Mouse (Mus musculus): Measurements from ENCODE around the gene Dock2. TPM values are rescaled to one million over a fixed set of nuclear protein-coding genes. Genes with fewer than 3 reads are reported as not detected.

Gene Dock2
- polyA plus RNA-seq, 1 experiment from 2014 or later: 0.43 TPM

DNA sequence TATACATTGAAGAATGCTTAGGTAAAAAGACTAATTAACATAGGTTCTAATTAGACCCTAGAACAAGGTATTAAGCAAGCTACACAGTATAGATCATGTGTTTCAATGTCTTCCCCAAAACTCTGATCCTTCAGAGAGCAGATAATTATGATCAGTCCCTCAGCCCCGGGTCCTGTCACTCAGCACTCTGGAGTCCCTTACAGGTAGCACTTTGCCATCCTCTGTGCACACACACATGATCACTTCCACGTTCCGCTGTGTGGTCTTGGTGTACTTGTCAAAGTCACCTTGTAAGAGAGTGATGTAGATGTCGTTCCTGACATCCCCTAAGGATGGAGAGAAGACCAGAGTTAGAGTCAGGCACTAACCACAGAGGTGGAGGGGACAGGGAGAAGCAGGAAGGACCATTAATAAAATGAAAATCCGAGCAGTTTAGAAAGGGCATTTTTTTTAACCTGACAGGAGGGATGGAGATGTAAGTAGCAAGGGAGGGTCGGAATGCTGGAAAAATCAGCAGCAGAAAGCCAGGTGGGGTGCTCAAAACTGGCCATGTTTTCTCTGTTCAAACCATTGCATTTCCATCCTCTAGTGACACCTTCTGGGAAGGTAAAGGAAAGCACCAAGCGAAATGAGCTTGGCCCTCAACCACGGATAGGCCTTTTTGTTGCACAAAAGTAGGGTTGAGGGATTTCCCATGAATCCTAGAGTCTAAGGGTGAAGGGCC is 79.1 kb downstream of the Dock2 start:
- Histone ChIP-seq H3K4me1 (no peaks in the 10 kb centered on the region), H3K4me3 (no peak overlapping the region), H3K36me3 (replicated peaks) (no peaks in the 10 kb centered on the region), H3K27ac (no peak overlapping the region), H3K9me3 (no peaks in the 10 kb centered on the region), H3K27me3 (ENCODE audit: poor library complexity, severe bottlenecking) (no peaks in the 10 kb centered on the region)
- WGBS: 65% methylated on average over 8 of the region's 8 CpGs
- no peak for DNase-seq (ENCODE audit: extremely low spot score, low spot score)

- DNase-seq (ENCODE audit: extremely low spot score, low spot score): no peak
- Histone ChIP-seq H3K4me3 (no peak overlapping the region), H3K9me3 (no peaks in the 10 kb centered on the region), H3K27me3 (ENCODE audit: poor library complexity, severe bottlenecking) (no peaks in the 10 kb centered on the region), H3K4me1 (no peaks in the 10 kb centered on the region), H3K27ac (no peak overlapping the region), H3K36me3 (replicated peaks) (no peaks in the 10 kb centered on the region)
- 83% methylated on average over 6 of the region's 6 CpGs for WGBS
Measured at GRCm38 (mm10) chr11:34703851-34704250, 79.8 kb downstream of the Dock2 start.

DNA sequence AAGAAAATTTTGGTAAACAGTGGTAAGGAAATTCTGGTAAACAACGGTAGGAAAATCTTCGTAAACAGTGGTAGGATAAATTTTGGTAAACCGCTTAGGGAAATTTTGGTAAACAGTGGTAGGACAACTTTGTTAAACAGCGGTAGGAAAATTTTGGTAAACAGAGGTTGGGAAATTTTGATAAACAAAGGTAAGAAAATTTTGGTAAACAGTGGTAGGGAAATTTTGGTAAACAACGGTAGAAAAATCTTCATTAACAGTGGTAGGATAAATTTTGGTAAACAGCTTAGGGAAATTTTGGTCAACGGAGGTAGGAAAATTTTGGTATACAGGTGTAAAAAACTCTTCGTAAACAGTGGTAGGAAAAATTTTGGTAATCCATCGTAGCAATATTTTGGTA is 101.9 kb downstream of the Dock2 start:
- Histone ChIP-seq H3K4me3 (no peak overlapping the region), H3K4me1 (no peaks in the 10 kb centered on the region), H3K36me3 (replicated peaks) (no peaks in the 10 kb centered on the region), H3K27me3 (ENCODE audit: poor library complexity, severe bottlenecking) (no peaks in the 10 kb centered on the region), H3K9me3 (0 out of 2 replicates have a peak, but pooled peaks cover 3% of the 10 kb centered on the region), H3K27ac (no peak overlapping the region)
- no peak for DNase-seq (ENCODE audit: extremely low spot score, low spot score)
- WGBS: 52% methylated on average over 8 of the region's 8 CpGs

GRCm38 (mm10) chr11:34544631-34545030 is 239.1 kb downstream of the Dock2 start:
- DNase-seq (ENCODE audit: extremely low spot score, low spot score): no peak

DNA sequence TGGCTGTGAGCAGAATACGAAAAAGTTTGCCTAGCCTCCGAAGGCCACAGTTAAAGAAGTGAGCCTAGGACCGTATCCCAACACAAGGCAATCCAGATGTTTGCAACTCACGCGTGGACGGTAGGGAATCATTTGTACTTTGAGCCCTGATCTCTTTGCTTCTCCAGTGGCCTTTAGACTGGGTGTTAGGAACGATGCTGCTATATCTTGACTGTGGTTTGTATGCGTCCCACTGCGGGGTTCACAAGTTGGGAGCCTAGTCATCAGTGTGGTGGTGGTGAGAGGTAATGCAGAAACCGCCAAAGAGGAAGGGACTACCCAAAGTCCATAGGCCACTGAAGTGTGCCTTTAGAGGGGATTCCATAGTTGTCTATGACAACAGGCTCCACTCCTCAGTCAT is 251.6 kb downstream of the Dock2 start:
- Histone ChIP-seq H3K4me1 (no peaks in the 10 kb centered on the region), H3K36me3 (replicated peaks) (no peaks in the 10 kb centered on the region), H3K27me3 (ENCODE audit: poor library complexity, severe bottlenecking) (no peaks in the 10 kb centered on the region), H3K4me3 (no peak overlapping the region), H3K27ac (no peak overlapping the region), H3K9me3 (no peaks in the 10 kb centered on the region)
- DNase-seq (ENCODE audit: extremely low spot score, low spot score): no peak
- 92% methylated on average over 10 of the region's 10 CpGs for WGBS

More at GRCm38 (mm10) chr11:34544631-34545030, 239.1 kb downstream of the Dock2 start:
- H3K27me3 ChIP-seq (ENCODE audit: poor library complexity, severe bottlenecking): no peaks in the 10 kb centered on the region
- no peaks in the 10 kb centered on the region for H3K36me3 ChIP-seq (replicated peaks)
- H3K9me3 ChIP-seq: peaks cover 11% of the 10 kb centered on the region
- no peak overlapping the region for H3K27ac ChIP-seq
- H3K4me3 ChIP-seq: no peak overlapping the region
- H3K4me1 ChIP-seq: no peaks in the 10 kb centered on the region
- WGBS: 72% methylated on average over 7 of the region's 7 CpGs

- H3K36me3 ChIP-seq (replicated peaks): no peaks in the 10 kb centered on the region
- no peaks in the 10 kb centered on the region for H3K27me3 ChIP-seq (ENCODE audit: poor library complexity, severe bottlenecking)
- no peaks in the 10 kb centered on the region for H3K9me3 ChIP-seq
- H3K27ac ChIP-seq: no peak overlapping the region
- H3K4me1 ChIP-seq: no peaks in the 10 kb centered on the region
- WGBS: 89% methylated on average over 3 of the region's 3 CpGs
- no peak overlapping the region for H3K4me3 ChIP-seq
- no peak for DNase-seq (ENCODE audit: extremely low spot score, low spot score)
Measured at GRCm38 (mm10) chr11:34530971-34531370, 252.7 kb downstream of the Dock2 start.

GRCm38 (mm10) chr11:34528006-34528405 is 255.7 kb downstream of the Dock2 start:
- Histone ChIP-seq H3K4me1 (no peaks in the 10 kb centered on the region), H3K4me3 (no peak overlapping the region), H3K27me3 (ENCODE audit: poor library complexity, severe bottlenecking) (no peaks in the 10 kb centered on the region), H3K27ac (no peak overlapping the region), H3K9me3 (no peaks in the 10 kb centered on the region), H3K36me3 (replicated peaks) (no peaks in the 10 kb centered on the region)
- DNase-seq (ENCODE audit: extremely low spot score, low spot score): no peak
- 93% methylated on average over 4 of the region's 4 CpGs for WGBS

DNA sequence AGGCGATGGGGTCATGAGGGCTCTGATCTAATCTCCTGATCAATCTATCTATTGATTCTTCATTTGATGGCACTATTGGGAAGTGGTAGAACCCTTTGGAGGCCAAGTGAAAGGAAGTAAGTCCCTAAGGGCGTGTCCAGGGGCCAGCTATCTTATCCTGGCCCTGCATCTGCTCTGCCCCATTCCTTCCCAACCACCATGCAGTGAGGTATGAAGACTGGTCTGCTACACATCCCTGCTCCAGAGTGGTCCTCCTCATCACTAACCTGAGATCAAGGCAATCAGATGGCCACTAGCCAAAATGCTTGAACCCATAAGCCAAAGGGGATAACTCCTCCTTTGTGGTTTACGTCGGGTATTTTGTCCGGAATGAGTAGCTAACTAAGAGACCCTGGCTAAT is 256.5 kb downstream of the Dock2 start:
- Histone ChIP-seq H3K27ac (no peak overlapping the region), H3K4me1 (no peaks in the 10 kb centered on the region), H3K9me3 (no peaks in the 10 kb centered on the region), H3K36me3 (replicated peaks) (no peaks in the 10 kb centered on the region), H3K4me3 (no peak overlapping the region), H3K27me3 (ENCODE audit: poor library complexity, severe bottlenecking) (no peaks in the 10 kb centered on the region)
- no peak for DNase-seq (ENCODE audit: extremely low spot score, low spot score)
- 92% methylated on average over 5 of the region's 5 CpGs for WGBS

GRCm38 (mm10) chr11:34525096-34525891 is 258.4 kb downstream of the Dock2 start:
- 85% methylated on average over 7 of the region's 7 CpGs for WGBS
- Histone ChIP-seq H3K36me3 (replicated peaks) (no peaks in the 10 kb centered on the region), H3K9me3 (no peaks in the 10 kb centered on the region), H3K4me1 (no peaks in the 10 kb centered on the region), H3K27me3 (ENCODE audit: poor library complexity, severe bottlenecking) (no peaks in the 10 kb centered on the region), H3K27ac (no peak overlapping the region), H3K4me3 (no peak overlapping the region)
- DNase-seq (ENCODE audit: extremely low spot score, low spot score): no peak

DNA sequence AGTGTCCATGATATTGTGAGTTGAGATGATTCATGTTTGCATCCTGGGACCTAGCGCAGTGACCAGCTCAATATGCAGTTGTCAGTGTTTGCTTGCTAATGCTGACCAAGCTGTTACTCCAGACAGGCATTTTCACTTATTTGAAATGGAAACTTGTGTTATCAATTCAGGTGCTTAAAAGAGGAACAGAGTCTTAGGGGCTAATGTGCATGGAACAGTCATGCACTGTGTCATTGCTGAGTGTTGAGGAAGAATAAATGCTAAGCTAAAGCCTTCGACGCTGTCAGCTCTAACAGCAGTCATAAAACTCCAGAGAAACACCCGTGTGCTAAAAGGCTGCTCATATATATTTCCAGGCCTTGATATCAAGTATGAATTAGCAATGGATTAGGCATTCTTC is 259.1 kb downstream of the Dock2 start:
- 94% methylated on average over 4 of the region's 4 CpGs for WGBS
- no peak overlapping the region for H3K4me3 ChIP-seq
- H3K4me1 ChIP-seq: no peaks in the 10 kb centered on the region

GRCm38 (mm10) chr11:34518566-34518965 is 265.1 kb downstream of the Dock2 start:
- Histone ChIP-seq H3K27me3 (ENCODE audit: poor library complexity, severe bottlenecking) (no peaks in the 10 kb centered on the region), H3K27ac (no peak overlapping the region), H3K4me3 (no peak overlapping the region), H3K9me3 (no peaks in the 10 kb centered on the region), H3K36me3 (replicated peaks) (no peaks in the 10 kb centered on the region), H3K4me1 (no peaks in the 10 kb centered on the region)
- WGBS: 80% methylated on average over 5 of the region's 5 CpGs
- DNase-seq (ENCODE audit: extremely low spot score, low spot score): no peak

More for the DNA sequence above, 259.1 kb downstream of the Dock2 start:
- H3K9me3 ChIP-seq: no peaks in the 10 kb centered on the region
- H3K27ac ChIP-seq: no peak overlapping the region
- DNase-seq (ENCODE audit: extremely low spot score, low spot score): no peak
- no peaks in the 10 kb centered on the region for H3K27me3 ChIP-seq (ENCODE audit: poor library complexity, severe bottlenecking)
- no peaks in the 10 kb centered on the region for H3K36me3 ChIP-seq (replicated peaks)

- Histone ChIP-seq H3K9me3 (no peaks in the 10 kb centered on the region), H3K36me3 (replicated peaks) (no peaks in the 10 kb centered on the region), H3K27ac (no peak overlapping the region), H3K27me3 (ENCODE audit: poor library complexity, severe bottlenecking) (no peaks in the 10 kb centered on the region), H3K4me1 (no peaks in the 10 kb centered on the region), H3K4me3 (no peak overlapping the region)
- 75% methylated on average over 2 of the region's 2 CpGs for WGBS
- DNase-seq (ENCODE audit: extremely low spot score, low spot score): no peak
Measured at GRCm38 (mm10) chr11:34516971-34517370, 266.7 kb downstream of the Dock2 start.

DNA sequence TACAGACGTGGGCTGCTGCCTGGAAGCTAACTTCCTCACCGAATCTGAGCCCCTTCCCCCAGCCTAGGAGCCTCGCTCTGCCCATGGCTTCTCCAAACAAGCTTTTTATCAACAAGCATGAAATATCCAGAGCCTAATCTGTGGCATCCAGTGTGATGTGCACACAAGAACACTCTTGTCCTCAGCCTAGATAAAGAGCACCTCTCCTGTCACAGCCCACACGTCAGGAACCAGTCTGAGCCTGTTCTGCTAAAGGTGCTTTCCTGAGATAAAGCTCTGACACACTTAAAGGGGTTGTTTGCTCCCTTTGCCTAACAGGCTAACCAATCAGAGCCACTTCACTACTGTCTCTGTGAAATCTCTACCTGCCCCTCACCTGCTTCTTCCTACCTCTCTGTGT is 268.4 kb downstream of the Dock2 start:
- 71% methylated on average over 4 of the region's 4 CpGs for WGBS
- DNase-seq (ENCODE audit: extremely low spot score, low spot score): no peak
- no peaks in the 10 kb centered on the region for H3K36me3 ChIP-seq (replicated peaks)
- H3K27ac ChIP-seq: no peak overlapping the region
- H3K9me3 ChIP-seq: no peaks in the 10 kb centered on the region
- H3K27me3 ChIP-seq (ENCODE audit: poor library complexity, severe bottlenecking): no peaks in the 10 kb centered on the region
- no peak overlapping the region for H3K4me3 ChIP-seq
- no peaks in the 10 kb centered on the region for H3K4me1 ChIP-seq

Data from forebrain, embryonic 10.5 days (tissue).